Mouse (Mus musculus) embryonic facial prominence, embryonic 12.5 days (tissue): ENCODE results near the gene Gabbr2. TPM values are rescaled to one million over a fixed set of nuclear protein-coding genes. Genes with fewer than 3 reads are reported as not detected.

Source experiments
- ATAC-seq: fragments of 200-750 bp; cut with Nextera tagmentation; 2 replicates; pipeline ENCODE4 v1.8.0; 2017; ENCODE audit not compliant: insufficient number of reproducible peaks, insufficient read depth, low FRiP score, low TSS enrichment
- H3K27ac ChIP-seq: fragments of 300-500 bp; sonication (generic); 2 replicates; pipeline ENCODE4 v1.5.1; 2016; ENCODE audit warnings: mild to moderate bottlenecking
- H3K27me3 ChIP-seq: fragments of 300-500 bp; sonication (generic); 2 replicates; pipeline ENCODE4 v1.6.1; 2016; ENCODE audit warnings: mild to moderate bottlenecking, moderate library complexity
- H3K36me3 ChIP-seq: fragments of 300-500 bp; sonication (generic); 2 replicates; pipeline ENCODE4 v1.6.1; 2016; ENCODE audit warnings: mild to moderate bottlenecking
- H3K4me1 ChIP-seq: fragments of 300-500 bp; sonication (generic); 2 replicates; pipeline ENCODE4 v1.6.1; 2016
- H3K4me2 ChIP-seq: fragments of 300-500 bp; sonication (generic); replicated peaks from 2 replicates; pipeline ENCODE4 v1.6.1; 2016; ENCODE audit warnings: mild to moderate bottlenecking, moderate library complexity
- H3K4me3 ChIP-seq: fragments of 300-500 bp; sonication (generic); 2 replicates; pipeline ENCODE4 v1.5.1; 2016; ENCODE audit warnings: mild to moderate bottlenecking
- H3K9ac ChIP-seq: fragments of 300-500 bp; sonication (generic); 2 replicates; pipeline ENCODE4 v1.6.1; 2016; ENCODE audit warnings: mild to moderate bottlenecking, moderate library complexity
- H3K9me3 ChIP-seq: fragments of 300-500 bp; sonication (generic); 2 replicates; pipeline ENCODE4 v1.6.1; 2016; ENCODE audit warnings: mild to moderate bottlenecking, moderate library complexity
- WGBS: fragments of 180-500 bp; shearing (Covaris S2); methylation state at CpG from one replicate; pipeline ENCODE4 v1.1.7; 2016; 5-methylcytosine and 5-hydroxymethylcytosine counted together
- polyA plus RNA-seq: library from polyadenylated mRNA; unstranded; fragments of >200 nt; fragmentation: Nextera tagmentation; extraction: Ambion mirVana; gene quantifications from 2 replicates; pipeline ENCODE4 v1.2.1, GENCODE M21; 2016

Gene Gabbr2
- polyA plus RNA-seq, 1 experiment from 2014 or later = 0.35 TPM

DNA sequence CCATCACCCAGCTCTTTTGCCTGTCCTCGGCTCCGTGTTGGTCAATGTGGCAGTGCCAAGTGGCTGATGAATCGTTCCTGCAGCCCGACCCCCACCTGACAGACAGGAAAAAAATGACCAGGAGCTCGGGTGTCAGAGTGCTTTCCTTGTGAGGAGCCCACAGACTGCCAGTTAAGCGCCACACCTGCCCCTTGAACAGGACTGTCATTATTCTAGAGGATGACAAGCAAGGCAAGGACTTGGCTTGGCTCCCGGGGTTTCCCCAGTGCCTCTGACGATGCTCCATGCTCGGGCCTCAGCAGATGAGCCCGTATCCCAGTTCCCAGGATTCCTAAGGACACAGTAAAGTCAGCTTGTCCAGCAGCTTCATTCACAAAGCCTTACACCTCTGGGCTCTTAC is 20.8 kb upstream of the Gabbr2 start:
- no peak overlapping the region for H3K4me3 ChIP-seq
- 66% methylated on average over 10 of the region's 10 CpGs for WGBS
- H3K9ac ChIP-seq = no peak overlapping the region
- peaks cover 16% of the 10 kb centered on the region; the same call in 1 of the 2 replicates for H3K36me3 ChIP-seq
- ATAC-seq = no peak
- H3K9me3 ChIP-seq = no peaks in the 10 kb centered on the region
- peaks cover 11% of the 10 kb centered on the region; the same call in 1 of the 2 replicates for H3K4me1 ChIP-seq
- H3K4me2 ChIP-seq = no peak overlapping the region
- no peaks in the 10 kb centered on the region for H3K27me3 ChIP-seq
- H3K27ac ChIP-seq = no peak overlapping the region

DNA sequence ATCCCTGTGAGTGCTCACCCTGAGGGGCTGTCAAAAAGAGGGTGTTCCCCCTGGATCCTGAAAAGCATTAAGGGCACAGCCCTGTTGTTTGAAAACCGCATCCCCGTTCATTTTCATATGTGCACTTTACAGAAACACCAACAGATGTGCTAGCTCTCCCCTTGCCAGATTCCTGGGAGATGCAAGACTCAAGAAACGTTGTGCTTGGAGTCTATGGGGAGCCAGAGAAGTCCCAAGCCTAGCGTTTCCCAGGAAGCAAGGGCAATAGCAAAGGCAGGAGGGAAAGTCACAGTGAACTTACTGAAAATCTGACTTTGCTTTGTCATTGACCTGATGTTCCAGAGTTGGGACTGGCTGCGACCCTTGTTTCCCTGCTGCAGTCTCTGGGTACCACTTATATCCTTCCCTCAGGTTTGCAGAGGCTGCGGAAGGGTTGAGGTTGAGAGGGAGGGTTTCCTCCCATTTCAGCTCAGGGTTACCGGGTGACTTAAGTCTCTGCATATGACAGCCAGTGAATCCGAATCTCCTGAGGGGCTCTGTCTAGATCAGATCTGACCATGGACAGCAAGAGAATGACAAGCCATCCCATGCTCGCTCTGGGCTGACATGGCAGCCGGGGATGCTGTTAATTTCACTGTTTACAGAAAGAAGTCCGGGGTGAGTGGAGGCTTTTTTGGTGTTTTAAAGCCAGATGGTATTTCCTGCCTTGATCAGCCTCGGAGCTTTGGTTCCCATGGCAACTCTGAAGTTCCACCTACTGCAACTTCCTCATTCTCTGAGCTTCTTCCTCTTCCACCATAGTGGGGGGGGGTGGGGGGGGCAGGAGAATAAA is 18.9 kb upstream of the Gabbr2 start:
- Histone ChIP-seq H3K27me3 (no peaks in the 10 kb centered on the region), H3K4me2 (peak overlapping the region; percentile 30)
- WGBS = 41% methylated on average over 12 of the region's 12 CpGs

DNA sequence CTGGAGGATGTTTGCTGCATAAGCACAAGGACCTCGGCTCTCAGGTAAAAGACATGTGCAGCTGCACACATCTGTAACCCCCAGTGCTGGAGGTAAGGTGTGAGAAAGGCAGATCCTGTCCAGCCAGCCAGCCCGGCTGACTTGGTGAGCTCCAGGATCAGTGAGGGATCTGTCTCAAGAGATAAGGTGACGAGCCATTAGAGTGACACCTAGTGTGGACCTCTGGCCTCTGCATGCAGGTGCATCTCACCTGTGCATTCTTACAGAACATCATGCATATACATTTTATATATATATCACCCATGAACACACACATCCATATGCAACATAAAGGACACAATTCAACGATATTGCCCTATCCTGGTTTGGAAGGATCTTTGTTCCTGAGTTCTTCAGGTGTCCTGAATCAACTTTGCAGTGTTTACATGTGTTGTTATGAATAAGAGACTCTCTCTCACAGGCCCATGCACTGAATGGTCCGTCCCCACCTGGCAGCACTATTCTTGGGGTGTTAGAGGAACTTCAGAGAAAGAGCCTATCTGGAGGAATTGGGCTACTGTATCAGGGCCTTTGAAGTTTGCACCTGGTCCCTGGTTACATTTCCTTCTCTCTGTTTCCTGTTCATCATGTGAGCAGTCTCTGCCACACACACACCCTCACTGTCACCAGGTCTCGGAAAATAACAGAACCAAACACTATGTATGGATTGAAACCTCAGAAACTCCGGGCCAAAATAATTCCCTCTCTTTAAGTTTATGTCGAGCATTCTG is 9.1 kb upstream of the Gabbr2 start:
- Histone ChIP-seq H3K9me3 (no peaks in the 10 kb centered on the region), H3K4me3 (no peak overlapping the region), H3K4me1 (no peaks in the 10 kb centered on the region), H3K36me3 (no peaks in the 10 kb centered on the region), H3K27me3 (no peaks in the 10 kb centered on the region), H3K9ac (no peak overlapping the region), H3K4me2 (no peak overlapping the region), H3K27ac (no peak overlapping the region)
- WGBS = 66% methylated on average over 8 of the region's 8 CpGs
- ATAC-seq = no peak

More for the DNA sequence above, 18.9 kb upstream of the Gabbr2 start:
- Histone ChIP-seq H3K27ac (no peak overlapping the region), H3K9ac (no peak overlapping the region), H3K9me3 (no peaks in the 10 kb centered on the region), H3K36me3 (no peaks in the 10 kb centered on the region; the same call in 1 of the 2 replicates), H3K4me1 (peaks cover 11% of the 10 kb centered on the region; the same call in 1 of the 2 replicates), H3K4me3 (no peak overlapping the region)
- no peak for ATAC-seq

DNA sequence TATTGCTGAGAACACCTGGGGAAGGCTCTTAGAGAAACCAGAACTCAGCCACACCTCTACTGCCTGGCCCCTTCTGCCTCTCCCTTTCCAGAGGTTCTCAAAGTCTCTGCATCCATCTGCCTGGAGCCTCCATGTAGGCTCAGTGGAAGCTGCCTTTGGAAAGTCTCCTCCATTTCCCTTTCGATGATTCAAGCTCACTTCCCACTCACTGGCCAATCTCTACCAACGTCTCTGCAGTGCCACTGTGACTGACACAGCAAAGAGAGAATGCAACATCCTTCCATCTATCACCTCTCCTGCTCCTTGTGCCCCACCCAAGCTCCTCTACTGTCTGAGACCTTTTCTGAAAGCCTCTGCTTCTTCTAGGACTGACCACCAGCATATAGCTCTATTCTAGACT is 6.3 kb upstream of the Gabbr2 start:
- 86% methylated on average over 2 of the region's 2 CpGs for whole genome bisulfite sequencing
- Histone ChIP-seq H3K9ac (no peak overlapping the region), H3K4me3 (no peak overlapping the region), H3K9me3 (no peaks in the 10 kb centered on the region), H3K27ac (no peak overlapping the region), H3K4me2 (no peak overlapping the region), H3K27me3 (peaks cover 24% of the 10 kb centered on the region), H3K36me3 (no peaks in the 10 kb centered on the region), H3K4me1 (no peaks in the 10 kb centered on the region)
- no peak for ATAC-seq

DNA sequence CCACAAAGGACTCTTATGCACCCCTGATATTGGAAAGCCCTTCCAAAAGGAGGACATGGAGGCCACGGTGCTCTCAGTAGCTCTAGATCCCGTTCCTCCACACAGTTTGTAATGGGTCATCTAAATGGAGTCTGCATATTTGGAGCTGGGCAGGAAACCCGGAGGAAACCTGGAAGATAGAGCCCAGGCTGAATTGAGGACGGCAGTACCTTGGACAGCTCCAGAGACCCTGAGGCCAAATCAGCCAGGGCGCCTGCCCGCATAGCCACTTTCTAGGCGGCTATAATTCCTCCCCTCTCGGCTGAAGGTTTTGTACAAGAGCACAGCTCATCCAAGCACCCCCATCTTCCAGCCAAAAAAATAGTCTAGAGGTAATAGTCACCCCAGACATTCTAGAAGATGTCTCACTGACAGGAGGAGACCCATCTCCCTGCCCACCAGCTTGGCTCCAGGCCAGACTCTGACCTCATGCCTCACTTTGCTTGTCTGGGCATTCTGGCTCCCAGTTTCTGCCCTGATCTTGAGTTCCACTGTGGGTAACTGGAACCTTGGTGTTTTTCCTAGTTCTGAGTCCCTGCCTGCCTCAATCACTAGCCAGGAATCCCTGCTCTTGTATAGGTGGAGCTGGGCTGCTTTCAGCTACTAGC is 1.3 kb upstream of the Gabbr2 start:
- no peak overlapping the region for H3K4me3 ChIP-seq
- WGBS = 7% methylated on average over 8 of the region's 8 CpGs
- H3K4me2 ChIP-seq = no peak overlapping the region
- peaks cover 73% of the 10 kb centered on the region for H3K27me3 ChIP-seq
- H3K9ac ChIP-seq = no peak overlapping the region
- no peak overlapping the region for H3K27ac ChIP-seq
- H3K4me1 ChIP-seq = peaks cover 9% of the 10 kb centered on the region; the same call in 1 of the 2 replicates
- H3K9me3 ChIP-seq = no peaks in the 10 kb centered on the region
- H3K36me3 ChIP-seq = no peaks in the 10 kb centered on the region
- ATAC-seq = no peak

DNA sequence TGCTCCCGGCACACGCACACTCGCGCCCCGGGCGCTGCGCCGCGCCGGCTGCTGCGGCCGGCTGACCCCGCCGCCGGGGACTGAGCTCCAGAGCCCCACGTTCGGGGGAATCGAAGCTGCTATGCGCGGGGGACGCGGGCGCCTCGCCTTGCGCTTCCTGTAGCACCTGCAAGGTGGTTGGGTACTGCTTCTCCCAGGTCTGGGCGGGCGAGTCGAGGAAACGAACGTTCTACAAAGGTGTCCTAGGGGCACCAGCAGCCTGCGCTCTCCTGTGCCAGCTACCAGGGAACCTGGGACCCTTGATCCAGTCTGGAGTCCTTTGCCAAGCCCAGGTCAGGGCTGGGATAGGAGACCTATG is 265 bp upstream of the Gabbr2 start:
- H3K4me1 ChIP-seq = peaks cover 9% of the 10 kb centered on the region; the same call in 1 of the 2 replicates
- no peak for ATAC-seq
- peak overlapping the region; percentile 48 for H3K9ac ChIP-seq
- H3K36me3 ChIP-seq = no peaks in the 10 kb centered on the region
- 1% methylated on average over 27 of the region's 31 CpGs for WGBS
- H3K27me3 ChIP-seq = peaks cover 78% of the 10 kb centered on the region
- no peak overlapping the region for H3K27ac ChIP-seq
- peak overlapping the region; percentile 53 for H3K4me3 ChIP-seq
- H3K9me3 ChIP-seq = no peaks in the 10 kb centered on the region
- peak overlapping the region; percentile 99 for H3K4me2 ChIP-seq

DNA sequence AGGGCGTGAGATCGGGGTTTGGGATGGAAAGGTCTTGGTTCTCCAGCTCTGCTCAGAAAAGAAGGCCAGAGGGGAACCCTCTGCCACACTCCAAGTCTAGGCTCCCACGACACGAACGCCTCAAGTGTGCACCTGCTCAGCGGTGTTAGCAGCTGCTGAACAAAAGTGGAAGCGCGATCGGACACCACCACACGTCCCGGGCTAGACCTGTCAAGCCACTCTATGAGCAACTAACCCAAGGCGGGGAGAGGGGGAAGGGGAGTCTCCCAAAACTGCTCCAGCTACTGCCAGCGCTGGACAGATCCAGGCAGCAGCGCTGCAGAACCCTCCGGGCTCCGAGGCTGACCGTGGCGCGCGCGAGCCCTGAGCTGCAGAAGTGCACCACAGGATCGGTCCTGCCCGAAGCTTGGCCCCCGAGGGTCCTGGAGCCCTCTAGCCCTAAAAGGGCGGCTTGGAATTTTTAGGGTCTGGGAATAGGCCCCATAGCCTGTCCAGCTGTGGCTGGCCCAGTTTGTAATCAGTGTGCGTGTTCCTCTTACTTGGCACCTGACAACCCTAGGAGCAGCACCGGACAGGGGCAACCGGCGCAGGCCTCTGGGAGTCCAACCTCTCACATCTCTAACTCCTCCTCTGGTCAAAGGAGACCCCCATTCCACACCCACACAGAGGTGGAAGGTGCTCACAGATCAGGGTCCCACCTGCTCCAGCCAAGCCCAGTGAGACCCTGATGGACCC is 1.2 kb downstream of the Gabbr2 start:
- Histone ChIP-seq H3K27me3 (peaks cover 82% of the 10 kb centered on the region), H3K9me3 (no peaks in the 10 kb centered on the region), H3K4me2 (peak overlapping the region; percentile 99), H3K9ac (no peak overlapping the region), H3K36me3 (no peaks in the 10 kb centered on the region), H3K4me1 (peaks cover 9% of the 10 kb centered on the region; the same call in 1 of the 2 replicates), H3K27ac (no peak overlapping the region), H3K4me3 (peak overlapping the region; percentile 53)
- 2% methylated on average over 29 of the region's 29 CpGs for WGBS
- ATAC-seq = 0 out of 2 replicates have a peak, but pooled peaks have one; percentile 19

DNA sequence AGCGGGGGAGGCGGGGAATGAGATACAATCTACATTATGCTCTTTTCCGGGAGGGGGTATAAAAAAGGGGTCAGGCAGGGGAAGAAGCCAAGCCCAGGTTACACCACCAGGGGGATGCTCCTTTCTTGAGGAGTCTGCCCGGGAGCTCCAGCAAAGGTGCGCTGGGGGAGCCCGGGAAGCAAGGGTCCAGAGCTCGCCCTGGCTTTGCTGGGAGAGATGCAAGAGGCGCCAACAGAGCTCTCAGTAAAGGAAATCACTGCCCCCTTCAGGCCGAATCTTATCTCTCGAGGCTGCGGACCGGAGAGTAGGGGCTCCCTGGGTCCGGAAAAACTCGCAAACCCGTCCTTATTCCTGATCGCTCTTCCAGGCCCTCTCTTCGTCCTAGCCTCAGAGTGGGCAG is 1.8 kb downstream of the Gabbr2 start:
- H3K36me3 ChIP-seq = no peaks in the 10 kb centered on the region
- no peak overlapping the region for H3K9ac ChIP-seq
- 0 out of 2 replicates have a peak overlapping the region, but pooled peaks have one; percentile 99 for H3K4me2 ChIP-seq
- ATAC-seq = no peak
- 2% methylated on average over 17 of the region's 17 CpGs for whole genome bisulfite sequencing
- no peak overlapping the region for H3K4me3 ChIP-seq
- peaks cover 77% of the 10 kb centered on the region for H3K27me3 ChIP-seq
- H3K4me1 ChIP-seq = peaks cover 9% of the 10 kb centered on the region; the same call in 1 of the 2 replicates
- no peaks in the 10 kb centered on the region for H3K9me3 ChIP-seq
- no peak overlapping the region for H3K27ac ChIP-seq

DNA sequence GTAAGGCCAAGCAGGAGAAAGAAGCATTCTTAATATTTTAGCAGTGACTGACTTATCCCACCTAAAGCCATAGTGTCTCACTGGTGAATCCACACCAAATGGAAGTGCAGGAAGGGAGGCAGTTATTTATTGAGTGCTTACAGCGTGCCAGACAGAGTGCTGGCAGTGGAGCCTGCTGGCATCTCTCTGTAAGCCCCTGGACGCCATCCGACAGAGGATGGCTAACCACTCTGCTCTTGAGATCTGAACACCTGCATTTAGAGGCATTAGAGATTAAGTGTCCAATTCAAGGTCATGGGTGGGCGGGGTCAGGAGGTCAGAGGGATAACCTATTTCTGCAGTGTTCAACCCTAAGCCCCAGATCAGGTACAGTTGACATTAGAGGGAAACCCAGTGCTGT is 2.8 kb downstream of the Gabbr2 start:
- H3K9me3 ChIP-seq = no peaks in the 10 kb centered on the region
- H3K36me3 ChIP-seq = no peaks in the 10 kb centered on the region
- ATAC-seq = no peak
- H3K4me2 ChIP-seq = no peak overlapping the region
- H3K27ac ChIP-seq = no peak overlapping the region
- peaks cover 9% of the 10 kb centered on the region; the same call in 1 of the 2 replicates for H3K4me1 ChIP-seq
- H3K9ac ChIP-seq = no peak overlapping the region
- no peak overlapping the region for H3K4me3 ChIP-seq
- WGBS = 81% methylated on average over 4 of the region's 4 CpGs
- peaks cover 67% of the 10 kb centered on the region for H3K27me3 ChIP-seq

DNA sequence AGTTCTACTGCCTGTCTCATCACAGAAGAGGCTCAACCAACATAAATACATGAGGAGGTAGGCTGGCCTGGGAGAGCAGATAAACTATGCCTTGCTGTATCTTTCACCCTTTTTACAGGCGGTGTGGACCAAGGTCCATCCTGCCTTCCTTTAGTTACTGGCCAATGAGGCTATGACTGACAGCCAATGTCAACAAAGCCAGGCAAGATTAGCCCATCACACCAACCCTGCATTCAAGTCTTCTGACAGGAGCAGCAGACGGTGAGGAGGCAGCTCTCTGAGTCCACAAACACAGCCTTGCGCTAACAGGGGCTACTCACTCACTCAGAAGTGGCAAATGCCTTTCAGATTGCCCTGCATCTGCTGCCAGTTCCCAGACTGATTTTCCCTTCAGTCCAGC is 3.4 kb downstream of the Gabbr2 start:
- Histone ChIP-seq H3K9ac (no peak overlapping the region), H3K4me1 (peaks cover 9% of the 10 kb centered on the region; the same call in 1 of the 2 replicates), H3K36me3 (no peaks in the 10 kb centered on the region), H3K9me3 (no peaks in the 10 kb centered on the region), H3K27ac (no peak overlapping the region), H3K4me3 (no peak overlapping the region), H3K4me2 (no peak overlapping the region), H3K27me3 (peaks cover 61% of the 10 kb centered on the region)
- no peak for ATAC-seq
- 61% methylated on average over 3 of the region's 3 CpGs for WGBS

DNA sequence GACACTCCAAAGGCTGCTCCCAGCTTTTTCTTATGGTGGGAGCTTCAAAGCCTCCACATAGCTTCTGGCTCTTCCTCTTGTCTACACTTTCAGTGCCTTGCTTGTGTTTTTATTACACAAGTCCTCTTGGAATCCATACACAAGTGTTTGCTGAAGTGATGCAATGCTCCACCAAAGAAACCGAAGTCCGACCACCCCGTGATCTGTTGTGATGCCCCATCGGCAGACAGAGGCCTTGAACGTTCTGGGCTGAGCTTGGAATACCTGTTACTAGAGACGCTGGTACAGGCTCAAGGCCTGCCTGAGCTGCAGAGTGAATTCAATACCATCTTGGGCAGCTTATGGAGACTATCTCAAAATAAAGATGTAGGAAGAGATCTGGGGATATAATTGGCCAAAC is 3.9 kb downstream of the Gabbr2 start:
- no peak overlapping the region for H3K4me2 ChIP-seq
- peaks cover 57% of the 10 kb centered on the region for H3K27me3 ChIP-seq
- H3K9ac ChIP-seq = no peak overlapping the region
- no peaks in the 10 kb centered on the region for H3K36me3 ChIP-seq
- H3K27ac ChIP-seq = no peak overlapping the region
- no peaks in the 10 kb centered on the region for H3K9me3 ChIP-seq
- ATAC-seq = no peak
- peaks cover 9% of the 10 kb centered on the region; the same call in 1 of the 2 replicates for H3K4me1 ChIP-seq
- WGBS = 89% methylated on average over 6 of the region's 6 CpGs
- no peak overlapping the region for H3K4me3 ChIP-seq
